Mouse (Mus musculus) myocyte (in vitro differentiated cells): ENCODE data around the gene Cd8a.

Experiments
- CEBPB ChIP-seq: IDR thresholded peaks from 2 replicates; pipeline ENCODE4 v1.6.1; 2011; ENCODE audit warnings: mild to moderate bottlenecking, moderate library complexity; ENCODE audit not compliant: poor library complexity, insufficient read depth, severe bottlenecking
- E2F4 ChIP-seq: IDR thresholded peaks from one replicate; pipeline ENCODE4 v1.6.1; 2011; ENCODE audit warnings: mild to moderate bottlenecking, control low read depth, moderate library complexity; ENCODE audit not compliant: insufficient read depth
- MAX ChIP-seq: IDR thresholded peaks from one replicate; pipeline ENCODE4 v1.6.1; 2011; ENCODE audit warnings: low read depth, mild to moderate bottlenecking, control low read depth
- MYOD1 ChIP-seq, 3 experiments: IDR thresholded peaks; one replicate each; pipeline ENCODE4 v1.6.1; 2011; ENCODE audit warnings: control low read depth in 2 of 3, low read depth in 2 of 3, mild to moderate bottlenecking in 2 of 3, moderate library complexity in 1 of 3; ENCODE audit not compliant: insufficient read length in 2 of 3, control insufficient read depth in 1 of 3
- MYOG ChIP-seq, 3 experiments: IDR thresholded peaks; one replicate each; pipeline ENCODE4 v1.6.1; 2011; ENCODE audit warnings: control low read depth in 2 of 3, low read depth in 2 of 3, mild to moderate bottlenecking in 2 of 3; ENCODE audit not compliant: insufficient read length in 2 of 3, control insufficient read depth in 1 of 3, insufficient read depth in 1 of 3
- POLR2A ChIP-seq: IDR thresholded peaks from one replicate; pipeline ENCODE4 v1.6.1; 2011; ENCODE audit warnings: low read depth, mild to moderate bottlenecking, control low read depth, moderate library complexity; ENCODE audit not compliant: insufficient read length
- POLR2AphosphoS2 ChIP-seq: IDR thresholded peaks from one replicate; pipeline ENCODE4 v1.6.1; 2011; ENCODE audit warnings: low read depth, control low read depth; ENCODE audit not compliant: insufficient read length
- REST ChIP-seq: IDR thresholded peaks from one replicate; pipeline ENCODE4 v1.6.1; 2011; ENCODE audit warnings: mild to moderate bottlenecking, control low read depth, moderate library complexity; ENCODE audit not compliant: insufficient read depth, insufficient read length
- SRF ChIP-seq: IDR thresholded peaks from one replicate; pipeline ENCODE4 v1.6.1; 2011; ENCODE audit warnings: low read depth; ENCODE audit not compliant: control insufficient read depth, insufficient read length
- TCF12 ChIP-seq: IDR thresholded peaks from one replicate; pipeline ENCODE4 v1.6.1; 2011; ENCODE audit warnings: mild to moderate bottlenecking, control low read depth; ENCODE audit not compliant: poor library complexity, insufficient read depth, severe bottlenecking
- TCF3 ChIP-seq: IDR thresholded peaks from one replicate; pipeline ENCODE4 v1.6.1; 2011; ENCODE audit warnings: low read depth, control low read depth; ENCODE audit not compliant: insufficient read length
- USF1 ChIP-seq: IDR thresholded peaks from one replicate; pipeline ENCODE4 v1.6.1; 2011; ENCODE audit warnings: low read depth, mild to moderate bottlenecking, control low read depth, moderate library complexity

- no peak for TF ChIP-seq MAX
- no peak for TF ChIP-seq TCF3
- no peak for TF ChIP-seq POLR2A
- TF ChIP-seq MYOG (IDR thresholded peaks at IDR 0.05; ENCODE audit: control insufficient read depth in 1 of 3, insufficient read depth in 1 of 3, insufficient read length in 2 of 3, low read depth in 2 of 3): no peak
- TF ChIP-seq USF1: no peak
- TF ChIP-seq CEBPB: no peak
- TF ChIP-seq POLR2AphosphoS2: no peak
- no peak for TF ChIP-seq TCF12
- TF ChIP-seq E2F4: no peak
- no peak for TF ChIP-seq SRF
- no peak for TF ChIP-seq MYOD1 (IDR thresholded peaks at IDR 0.05; ENCODE audit: control insufficient read depth in 1 of 3, insufficient read length in 2 of 3, low read depth in 2 of 3)
- no peak for TF ChIP-seq REST
Measured at GRCm38 (mm10) chr6:71381654-71382053, 8.4 kb downstream of the Cd8a start.
